Mouse (Mus musculus): ENCODE results near the gene Hist4h4.

- TF ChIP-seq EP300 (IDR thresholded peaks at IDR 0.05; ENCODE audit: low read depth) = no peak
- no peak for TF ChIP-seq CTCF (IDR thresholded peaks at IDR 0.05; ENCODE audit: low read depth)
Observed at GRCm38 (mm10) chr6:136795850-136796249, 8.4 kb downstream of the Hist4h4 start.

Data from liver, postnatal 0 days (tissue).